Mouse (Mus musculus) kidney, postnatal 0 days (tissue): ENCODE results near the gene Iqsec1. TPM values are rescaled to one million over a fixed set of nuclear protein-coding genes. Genes with fewer than 3 reads are reported as not detected.

Source experiments
- ATAC-seq: fragments of 200-750 bp; cut with Nextera tagmentation; replicated peaks from 2 replicates; pipeline ENCODE4 v1.8.0; 2017; ENCODE audit warnings: low read depth, moderate number of reproducible peaks, moderate TSS enrichment, moderate library complexity; ENCODE audit not compliant: low FRiP score
- DNase-seq: peaks from one replicate; pipeline ENCODE4 v3.0.0-alpha.2; 2016; ENCODE audit warnings: low spot score
- H3K27ac ChIP-seq: fragments of 300-500 bp; sonication (generic); 2 replicates; pipeline ENCODE4 v1.5.1; 2014; ENCODE audit warnings: mild to moderate bottlenecking
- H3K27me3 ChIP-seq: fragments of 300-500 bp; sonication (generic); 2 replicates; pipeline ENCODE4 v1.6.1; 2014; ENCODE audit warnings: low read length, mixed read lengths; ENCODE audit not compliant: insufficient read depth
- H3K36me3 ChIP-seq: fragments of 300-500 bp; sonication (generic); 2 replicates; pipeline ENCODE4 v1.6.1; 2014; ENCODE audit warnings: low read length, mixed read lengths; ENCODE audit not compliant: insufficient read depth
- H3K4me1 ChIP-seq: fragments of 300-500 bp; sonication (generic); replicated peaks from 2 replicates; pipeline ENCODE4 v1.6.1; 2014; ENCODE audit warnings: antibody characterized with exemption, low read length, mixed read lengths; ENCODE audit not compliant: insufficient read depth
- H3K4me2 ChIP-seq: fragments of 300-500 bp; sonication (generic); 2 replicates; pipeline ENCODE4 v1.6.1; 2014; ENCODE audit warnings: mild to moderate bottlenecking, low read length, moderate library complexity, mixed read lengths
- H3K4me3 ChIP-seq: fragments of 300-500 bp; sonication (generic); replicated peaks from 2 replicates; pipeline ENCODE4 v1.5.1; 2014; ENCODE audit warnings: low read depth, low read length
- H3K9ac ChIP-seq: fragments of 300-500 bp; sonication (generic); 2 replicates; pipeline ENCODE4 v1.6.1; 2014; ENCODE audit warnings: low read depth, low read length
- H3K9me3 ChIP-seq: fragments of 300-500 bp; sonication (generic); replicated peaks from 2 replicates; pipeline ENCODE4 v1.6.1; 2016; ENCODE audit warnings: low read length, inconsistent platforms, mixed read lengths
- CTCF ChIP-seq: IDR thresholded peaks from 2 replicates; pipeline ENCODE4 v1.5.1; 2016; ENCODE audit warnings: antibody characterized with exemption, low read depth, mild to moderate bottlenecking, moderate library complexity
- whole genome bisulfite sequencing: fragments of 180-500 bp; shearing (Covaris S2); extraction: QIAGEN DNeasy Blood & Tissue Kit; methylation state at CpG from one replicate; pipeline ENCODE4 v1.1.7; 2014; 5-methylcytosine and 5-hydroxymethylcytosine counted together
- polyA plus RNA-seq: library from polyadenylated mRNA; unstranded; fragments of >200 nt; fragmentation: Nextera tagmentation; extraction: Ambion mirVana; gene quantifications from 2 replicates; pipeline ENCODE4 v1.2.1, GENCODE M21; 2015

Gene Iqsec1
- polyA plus RNA-seq, 1 experiment from 2014 or later, result 12.3 TPM

GRCm38 (mm10) chr6:90734806-90735205, 253.7 kb downstream of the Iqsec1 start:
- no peak for TF ChIP-seq CTCF
- peaks cover 6% of the 10 kb centered on the region; the same call in 1 of the 2 replicates for H3K4me1 ChIP-seq
- no peaks in the 10 kb centered on the region for H3K27me3 ChIP-seq
- DNase-seq (no peak), ATAC-seq (no peak)
- no peak overlapping the region for H3K4me3 ChIP-seq
- H3K36me3 ChIP-seq, result no peaks in the 10 kb centered on the region
- H3K9ac ChIP-seq, result no peak overlapping the region
- H3K9me3 ChIP-seq, result no peaks in the 10 kb centered on the region
- no peak overlapping the region for H3K27ac ChIP-seq
- H3K4me2 ChIP-seq, result 0 out of 2 replicates have a peak overlapping the region, but pooled peaks have one; percentile 92

GRCm38 (mm10) chr6:90731327-90731726, 257.2 kb downstream of the Iqsec1 start:
- Histone ChIP-seq H3K4me2 (no peak overlapping the region), H3K27ac (0 out of 2 replicates have a peak overlapping the region, but pooled peaks have one; percentile 27), H3K9me3 (no peaks in the 10 kb centered on the region), H3K36me3 (no peaks in the 10 kb centered on the region), H3K4me1 (peaks cover 6% of the 10 kb centered on the region; the same call in 1 of the 2 replicates), H3K27me3 (no peaks in the 10 kb centered on the region), H3K9ac (0 out of 2 replicates have a peak overlapping the region, but pooled peaks have one; percentile 1), H3K4me3 (no peak overlapping the region)
- WGBS, result 24% methylated on average over 4 of the region's 4 CpGs
- no peak for TF ChIP-seq CTCF
- ATAC-seq, result peak; percentile 43; the same call in 1 of the 2 replicates
- DNase-seq, result no peak

- Histone ChIP-seq H3K4me2 (no peak overlapping the region), H3K27me3 (no peaks in the 10 kb centered on the region), H3K9me3 (no peaks in the 10 kb centered on the region), H3K27ac (0 out of 2 replicates have a peak overlapping the region, but pooled peaks have one; percentile 5), H3K4me3 (no peak overlapping the region), H3K4me1 (peaks cover 14% of the 10 kb centered on the region; the same call in 1 of the 2 replicates), H3K9ac (no peak overlapping the region), H3K36me3 (no peaks in the 10 kb centered on the region)
- ATAC-seq, result no peak
- DNase-seq, result no peak
- WGBS, result 56% methylated on average over 5 of the region's 5 CpGs
- TF ChIP-seq CTCF, result no peak
Measured at GRCm38 (mm10) chr6:90729829-90730228, 258.7 kb downstream of the Iqsec1 start.

- H3K4me3 ChIP-seq, result no peak overlapping the region
- H3K4me1 ChIP-seq, result peaks cover 19% of the 10 kb centered on the region; the same call in 1 of the 2 replicates
- peak; percentile 98 for TF ChIP-seq CTCF
- 5% methylated on average over 1 of the region's 1 CpGs for WGBS
- no peak overlapping the region for H3K9ac ChIP-seq
- no peak overlapping the region for H3K27ac ChIP-seq
- H3K36me3 ChIP-seq, result no peaks in the 10 kb centered on the region
- H3K27me3 ChIP-seq, result no peaks in the 10 kb centered on the region
- no peak overlapping the region for H3K4me2 ChIP-seq
- ATAC-seq, result peak; percentile 77
- DNase-seq, result peak; percentile 89
- no peaks in the 10 kb centered on the region for H3K9me3 ChIP-seq
Measured at GRCm38 (mm10) chr6:90728491-90728931, 260.0 kb downstream of the Iqsec1 start.

GRCm38 (mm10) chr6:90727826-90728225, 260.7 kb downstream of the Iqsec1 start:
- H3K27me3 ChIP-seq, result no peaks in the 10 kb centered on the region
- peaks cover 19% of the 10 kb centered on the region; the same call in 1 of the 2 replicates for H3K4me1 ChIP-seq
- no peaks in the 10 kb centered on the region for H3K9me3 ChIP-seq
- H3K4me2 ChIP-seq, result no peak overlapping the region
- no peak overlapping the region for H3K4me3 ChIP-seq
- H3K36me3 ChIP-seq, result no peaks in the 10 kb centered on the region
- DNase-seq (no peak), ATAC-seq (no peak)
- H3K27ac ChIP-seq, result no peak overlapping the region
- WGBS, result 85% methylated on average over 3 of the region's 3 CpGs
- no peak overlapping the region for H3K9ac ChIP-seq
- no peak for TF ChIP-seq CTCF

- H3K36me3 ChIP-seq, result no peaks in the 10 kb centered on the region
- 62% methylated on average over 2 of the region's 2 CpGs for WGBS
- H3K4me2 ChIP-seq, result no peak overlapping the region
Measured at GRCm38 (mm10) chr6:90726711-90727122, 261.8 kb downstream of the Iqsec1 start.

More at GRCm38 (mm10) chr6:90726711-90727122, 261.8 kb downstream of the Iqsec1 start:
- Histone ChIP-seq H3K27ac (no peak overlapping the region), H3K27me3 (no peaks in the 10 kb centered on the region), H3K4me3 (no peak overlapping the region), H3K9me3 (no peaks in the 10 kb centered on the region), H3K9ac (no peak overlapping the region), H3K4me1 (peaks cover 19% of the 10 kb centered on the region; the same call in 1 of the 2 replicates)
- DNase-seq, result peak; percentile 49
- no peak for TF ChIP-seq CTCF
- ATAC-seq, result no peak
